Mouse (Mus musculus) mature B cell (primary cell): Measurements from ENCODE around the gene Smr2.
"Not testable (repeated sequence)": the region's sequence is repeated elsewhere in the genome, so short reads cannot be mapped to it uniquely, and the experiment has no call there.

Experiments
- in situ Hi-C: fragments of 300-500 bp; cut with MboI; formaldehyde crosslinking; loops from 2 replicates; pipeline ENCODE4 v1.14.3; 2019

Smr2 gene

GRCm38 (mm10) chr5:88086256-88086655 is at the start of gene Smr2:
TSS of gene Smr2 (plus strand) at chr5:88086556.
- in situ Hi-C loops = not testable (repeated sequence)

- in situ Hi-C loops = no loop called here
These were observed 25.1 kb downstream of the Smr2 start, which contains the start of gene Gm11116 for GRCm38 (mm10) chr5:88111430-88111829. TSS of gene Gm11116 (minus strand) at chr5:88111530.

- in situ Hi-C loops = no loop called here
These were observed 67.6 kb downstream of the Smr2 start, which contains the start of gene Gm11115 for GRCm38 (mm10) chr5:88153999-88154398. TSS of gene Gm11115 (minus strand) at chr5:88154099.
